Mouse (Mus musculus) intestine, embryonic 15.5 days (tissue): ENCODE data around the gene Traf5. TPM values are rescaled to one million over a fixed set of nuclear protein-coding genes. Genes with fewer than 3 reads are reported as not detected.
A peak's percentile ranks its signal among the peaks of the same experiment; 100 is the strongest.

Experiments
- ATAC-seq: fragments of 200-750 bp; cut with Nextera tagmentation; 2 replicates; pipeline ENCODE4 v1.8.0; 2017; ENCODE audit warnings: moderate TSS enrichment, moderate library complexity
- H3K27ac ChIP-seq: fragments of 300-500 bp; sonication (generic); 2 replicates; pipeline ENCODE4 v1.5.1; 2015; ENCODE audit warnings: mild to moderate bottlenecking, inconsistent platforms
- H3K27me3 ChIP-seq: fragments of 300-500 bp; sonication (generic); replicated peaks from 2 replicates; pipeline ENCODE4 v1.6.1; 2015; ENCODE audit warnings: inconsistent platforms
- H3K36me3 ChIP-seq: fragments of 300-500 bp; sonication (generic); 2 replicates; pipeline ENCODE4 v1.6.1; 2015; ENCODE audit warnings: inconsistent platforms
- H3K4me1 ChIP-seq: fragments of 300-500 bp; sonication (generic); replicated peaks from 2 replicates; pipeline ENCODE4 v1.6.1; 2015; ENCODE audit warnings: inconsistent platforms
- H3K4me2 ChIP-seq: fragments of 300-500 bp; sonication (generic); replicated peaks from 2 replicates; pipeline ENCODE4 v1.6.1; 2015; ENCODE audit warnings: mild to moderate bottlenecking, inconsistent platforms
- H3K4me3 ChIP-seq: fragments of 300-500 bp; sonication (generic); replicated peaks from 2 replicates; pipeline ENCODE4 v1.5.1; 2015; ENCODE audit warnings: inconsistent platforms
- H3K9ac ChIP-seq: fragments of 300-500 bp; sonication (generic); 2 replicates; pipeline ENCODE4 v1.6.1; 2015; ENCODE audit warnings: inconsistent platforms
- H3K9me3 ChIP-seq: fragments of 300-500 bp; sonication (generic); 2 replicates; pipeline ENCODE4 v1.6.1; 2016; ENCODE audit warnings: inconsistent platforms
- WGBS: fragments of 180-500 bp; shearing (Covaris S2); methylation state at CpG from one replicate; pipeline ENCODE4 v1.1.7; 2015; 5-methylcytosine and 5-hydroxymethylcytosine counted together
- polyA plus RNA-seq: library from polyadenylated mRNA; unstranded; fragments of >200 nt; fragmentation: Nextera tagmentation; extraction: Ambion mirVana; gene quantifications from 2 replicates; pipeline ENCODE4 v1.2.1, GENCODE M21; 2015

The Traf5 gene
- polyA plus RNA-seq, 1 experiment from 2014 or later: 19.6 TPM

GRCm38 (mm10) chr1:192072426-192072825, 19.9 kb downstream of the Traf5 start:
- Histone ChIP-seq H3K27me3 (no peaks in the 10 kb centered on the region), H3K4me2 (no peak overlapping the region), H3K4me3 (no peak overlapping the region), H3K4me1 (peaks cover 36% of the 10 kb centered on the region), H3K36me3 (peaks cover 6% of the 10 kb centered on the region; the same call in 1 of the 2 replicates), H3K9me3 (no peaks in the 10 kb centered on the region), H3K27ac (no peak overlapping the region), H3K9ac (no peak overlapping the region)
- no peak for ATAC-seq
- WGBS: 74% methylated on average over 1 of the region's 1 CpGs

- no peak overlapping the region for H3K9ac ChIP-seq
Measured at GRCm38 (mm10) chr1:192070618-192071051, 21.7 kb downstream of the Traf5 start.

GRCm38 (mm10) chr1:192069971-192070591, 22.3 kb downstream of the Traf5 start:
- Histone ChIP-seq H3K36me3 (peaks cover 22% of the 10 kb centered on the region), H3K4me1 (peaks cover 27% of the 10 kb centered on the region), H3K27ac (peak overlapping the region; percentile 61), H3K4me3 (no peak overlapping the region), H3K27me3 (no peaks in the 10 kb centered on the region), H3K9me3 (no peaks in the 10 kb centered on the region), H3K9ac (no peak overlapping the region), H3K4me2 (peak overlapping the region; percentile 47)
- WGBS: 26% methylated on average over 13 of the region's 13 CpGs
- ATAC-seq: peak; percentile 27; the same call in 1 of the 2 replicates

More at GRCm38 (mm10) chr1:192070618-192071051, 21.7 kb downstream of the Traf5 start:
- Histone ChIP-seq H3K27me3 (no peaks in the 10 kb centered on the region), H3K36me3 (peaks cover 16% of the 10 kb centered on the region; the same call in 1 of the 2 replicates), H3K4me1 (peaks cover 27% of the 10 kb centered on the region), H3K9me3 (no peaks in the 10 kb centered on the region), H3K27ac (peak overlapping the region; percentile 61), H3K4me3 (no peak overlapping the region), H3K4me2 (peak overlapping the region; percentile 47)
- WGBS: 37% methylated on average over 3 of the region's 3 CpGs
- ATAC-seq: peak; percentile 57

GRCm38 (mm10) chr1:192068188-192068587, 24.2 kb downstream of the Traf5 start:
- Histone ChIP-seq H3K4me3 (no peak overlapping the region), H3K4me1 (peaks cover 24% of the 10 kb centered on the region), H3K27ac (no peak overlapping the region), H3K9me3 (no peaks in the 10 kb centered on the region), H3K9ac (no peak overlapping the region), H3K27me3 (no peaks in the 10 kb centered on the region), H3K36me3 (peaks cover 29% of the 10 kb centered on the region), H3K4me2 (no peak overlapping the region)
- ATAC-seq: no peak
- WGBS: 65% methylated on average over 2 of the region's 2 CpGs

- Histone ChIP-seq H3K27ac (no peak overlapping the region), H3K9ac (no peak overlapping the region), H3K4me3 (no peak overlapping the region), H3K9me3 (no peaks in the 10 kb centered on the region), H3K27me3 (no peaks in the 10 kb centered on the region), H3K4me1 (peaks cover 20% of the 10 kb centered on the region), H3K4me2 (no peak overlapping the region), H3K36me3 (peaks cover 35% of the 10 kb centered on the region)
- ATAC-seq: no peak
- WGBS: 95% methylated on average over 3 of the region's 3 CpGs
Measured at GRCm38 (mm10) chr1:192066956-192067355, 25.4 kb downstream of the Traf5 start.

- no peak overlapping the region for H3K4me3 ChIP-seq
- peaks cover 35% of the 10 kb centered on the region for H3K36me3 ChIP-seq
- WGBS: 92% methylated on average over 8 of the region's 8 CpGs
- ATAC-seq: no peak
- H3K4me2 ChIP-seq: no peak overlapping the region
- H3K4me1 ChIP-seq: 0 out of 2 replicates have a peak, but pooled peaks cover 2% of the 10 kb centered on the region
- H3K27ac ChIP-seq: no peak overlapping the region
- H3K9ac ChIP-seq: no peak overlapping the region
- H3K9me3 ChIP-seq: no peaks in the 10 kb centered on the region
- no peaks in the 10 kb centered on the region for H3K27me3 ChIP-seq
Measured at GRCm38 (mm10) chr1:192063209-192063946, 29.0 kb downstream of the Traf5 start.

- Histone ChIP-seq H3K9ac (no peak overlapping the region), H3K4me1 (0 out of 2 replicates have a peak, but pooled peaks cover 2% of the 10 kb centered on the region), H3K9me3 (no peaks in the 10 kb centered on the region), H3K27me3 (no peaks in the 10 kb centered on the region), H3K27ac (no peak overlapping the region), H3K4me3 (no peak overlapping the region), H3K36me3 (peaks cover 31% of the 10 kb centered on the region), H3K4me2 (no peak overlapping the region)
- no peak for ATAC-seq
- 90% methylated on average over 14 of the region's 14 CpGs for WGBS
Measured at GRCm38 (mm10) chr1:192062682-192063081, 29.7 kb downstream of the Traf5 start.

GRCm38 (mm10) chr1:192061666-192062306, 30.6 kb downstream of the Traf5 start:
- Histone ChIP-seq H3K36me3 (peaks cover 25% of the 10 kb centered on the region), H3K4me3 (no peak overlapping the region), H3K9me3 (no peaks in the 10 kb centered on the region), H3K4me2 (no peak overlapping the region), H3K27me3 (no peaks in the 10 kb centered on the region), H3K27ac (0 out of 2 replicates have a peak overlapping the region, but pooled peaks have one; percentile 32), H3K4me1 (0 out of 2 replicates have a peak, but pooled peaks cover 2% of the 10 kb centered on the region), H3K9ac (no peak overlapping the region)
- WGBS: 42% methylated on average over 4 of the region's 4 CpGs
- 0 out of 2 replicates have a peak, but pooled peaks have one; percentile 53 for ATAC-seq

GRCm38 (mm10) chr1:192058911-192059310, 33.4 kb downstream of the Traf5 start:
- Histone ChIP-seq H3K4me3 (no peak overlapping the region), H3K4me2 (no peak overlapping the region), H3K27me3 (no peaks in the 10 kb centered on the region), H3K27ac (no peak overlapping the region), H3K36me3 (peaks cover 12% of the 10 kb centered on the region; the same call in 1 of the 2 replicates), H3K9ac (no peak overlapping the region), H3K4me1 (0 out of 2 replicates have a peak, but pooled peaks cover 2% of the 10 kb centered on the region), H3K9me3 (no peaks in the 10 kb centered on the region)
- no peak for ATAC-seq
- whole genome bisulfite sequencing: 83% methylated on average over 10 of the region's 10 CpGs

- H3K36me3 ChIP-seq: no peaks in the 10 kb centered on the region
- H3K27me3 ChIP-seq: no peaks in the 10 kb centered on the region
- no peak overlapping the region for H3K4me3 ChIP-seq
- no peaks in the 10 kb centered on the region for H3K9me3 ChIP-seq
- H3K9ac ChIP-seq: no peak overlapping the region
- WGBS: 75% methylated on average over 3 of the region's 3 CpGs
- no peak for ATAC-seq
- no peaks in the 10 kb centered on the region for H3K4me1 ChIP-seq
- no peak overlapping the region for H3K27ac ChIP-seq
- H3K4me2 ChIP-seq: no peak overlapping the region
Measured at GRCm38 (mm10) chr1:192053726-192054125, 38.6 kb downstream of the Traf5 start.

GRCm38 (mm10) chr1:192052986-192053385, 39.4 kb downstream of the Traf5 start:
- no peaks in the 10 kb centered on the region for H3K4me1 ChIP-seq
- H3K36me3 ChIP-seq: no peaks in the 10 kb centered on the region
- 92% methylated on average over 5 of the region's 5 CpGs for WGBS
- H3K9me3 ChIP-seq: no peaks in the 10 kb centered on the region
- H3K27ac ChIP-seq: no peak overlapping the region
- H3K27me3 ChIP-seq: no peaks in the 10 kb centered on the region
- H3K9ac ChIP-seq: no peak overlapping the region
- no peak overlapping the region for H3K4me3 ChIP-seq
- H3K4me2 ChIP-seq: no peak overlapping the region
- ATAC-seq: no peak

- Histone ChIP-seq H3K9me3 (no peaks in the 10 kb centered on the region), H3K9ac (no peak overlapping the region), H3K27me3 (no peaks in the 10 kb centered on the region), H3K4me2 (no peak overlapping the region), H3K36me3 (no peaks in the 10 kb centered on the region), H3K4me3 (no peak overlapping the region), H3K4me1 (no peaks in the 10 kb centered on the region), H3K27ac (no peak overlapping the region)
- WGBS: 91% methylated on average over 8 of the region's 8 CpGs
- ATAC-seq: no peak
Measured at GRCm38 (mm10) chr1:192052461-192052860, 39.9 kb downstream of the Traf5 start.
